Mouse (Mus musculus) limb, embryonic 11.5 days (tissue): ENCODE measurements around the gene Cphx3. TPM values are rescaled to one million over a fixed set of nuclear protein-coding genes. Genes with fewer than 3 reads are reported as not detected.
"Not testable (repeated sequence)": the region's sequence is repeated elsewhere in the genome, so short reads cannot be mapped to it uniquely, and the experiment has no call there.

Experiments
- ATAC-seq: fragments of 200-750 bp; cut with Nextera tagmentation; 2 replicates; pipeline ENCODE4 v1.8.0; 2017; ENCODE audit warnings: low read depth; ENCODE audit not compliant: insufficient number of reproducible peaks, low FRiP score, low TSS enrichment
- DNase-seq: peaks from one replicate; pipeline ENCODE4 v3.0.0-alpha.2; 2015; ENCODE audit warnings: low spot score
- H3K27ac ChIP-seq: fragments of 300-500 bp; sonication (generic); replicated peaks from 2 replicates; pipeline ENCODE4 v1.5.1; 2014; ENCODE audit warnings: low read depth, mild to moderate bottlenecking, low read length
- H3K27me3 ChIP-seq: fragments of 300-500 bp; sonication (generic); 2 replicates; pipeline ENCODE4 v1.6.1; 2014; ENCODE audit warnings: mild to moderate bottlenecking, low read length, mixed read lengths; ENCODE audit not compliant: control insufficient read depth, insufficient read depth
- H3K36me3 ChIP-seq: fragments of 300-500 bp; sonication (generic); 2 replicates; pipeline ENCODE4 v1.6.1; 2014; ENCODE audit warnings: mild to moderate bottlenecking, low read length, moderate library complexity, mixed read lengths; ENCODE audit not compliant: control insufficient read depth, insufficient read depth
- H3K4me1 ChIP-seq: fragments of 300-500 bp; sonication (generic); 2 replicates; pipeline ENCODE4 v1.6.1; 2014; ENCODE audit warnings: low read length, mixed read lengths; ENCODE audit not compliant: control insufficient read depth, insufficient read depth
- H3K4me2 ChIP-seq: fragments of 300-500 bp; sonication (generic); 2 replicates; pipeline ENCODE4 v1.6.1; 2014; ENCODE audit warnings: low read depth, mild to moderate bottlenecking, moderate library complexity; ENCODE audit not compliant: severe bottlenecking
- H3K4me3 ChIP-seq: fragments of 300-500 bp; sonication (generic); 2 replicates; pipeline ENCODE4 v1.5.1; 2014; ENCODE audit warnings: low read depth, low read length
- H3K9ac ChIP-seq: fragments of 300-500 bp; sonication (generic); 2 replicates; pipeline ENCODE4 v1.6.1; 2014; ENCODE audit warnings: mild to moderate bottlenecking, low read length
- H3K9me3 ChIP-seq: fragments of 300-500 bp; sonication (generic); 2 replicates; pipeline ENCODE4 v1.6.1; 2016; ENCODE audit warnings: low read length; ENCODE audit not compliant: control insufficient read depth
- WGBS: fragments of 180-500 bp; shearing (Covaris S2); extraction: QIAGEN DNeasy Blood & Tissue Kit; methylation state at CpG from one replicate; pipeline ENCODE4 v1.1.7; 2014; 5-methylcytosine and 5-hydroxymethylcytosine counted together
- polyA plus RNA-seq: library from polyadenylated mRNA; unstranded; fragments of >200 nt; fragmentation: Nextera tagmentation; extraction: Ambion mirVana; gene quantifications from 2 replicates; pipeline ENCODE4 v1.2.1, GENCODE M21; 2014

Cphx3 gene
- polyA plus RNA-seq, 1 experiment from 2014 or later: not detected

DNA sequence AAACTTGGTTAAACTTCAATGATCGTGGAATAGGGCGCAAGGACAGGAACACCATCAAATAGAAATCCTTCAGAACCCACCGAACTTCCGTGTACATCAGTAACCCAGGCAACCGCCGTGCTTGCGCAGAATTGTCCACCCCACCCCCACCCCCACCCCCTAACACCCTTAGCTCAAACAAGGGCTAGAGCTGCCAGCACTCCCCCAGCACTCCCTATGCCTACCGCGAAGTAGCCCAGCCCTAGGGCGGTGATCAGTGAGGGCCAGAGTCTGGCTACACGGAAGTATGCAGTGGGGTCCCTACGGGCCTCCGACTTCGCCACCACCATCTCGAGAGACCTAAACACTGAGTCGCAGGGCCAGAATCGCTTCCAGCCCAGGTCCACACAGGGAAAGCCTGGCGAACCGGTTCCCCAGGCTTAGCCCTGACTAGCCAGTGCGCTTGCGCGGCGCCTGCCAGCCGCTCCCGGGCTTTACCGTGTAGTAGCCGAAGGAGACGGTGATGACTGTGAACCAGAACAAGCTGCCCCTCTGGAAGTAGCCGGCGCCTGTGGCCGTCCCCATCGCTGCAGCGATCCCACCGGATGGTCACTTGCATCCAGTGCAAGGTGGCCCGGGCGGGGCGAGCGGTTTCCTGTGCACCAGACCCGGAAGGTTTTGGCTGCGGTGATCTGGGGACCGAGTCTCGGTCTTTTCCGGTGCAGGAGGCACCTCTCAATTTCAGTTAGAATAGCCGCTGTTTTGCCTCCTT is 15.3 kb upstream of the Cphx3 start:
- not testable (repeated sequence) for H3K9me3 ChIP-seq, H3K36me3 ChIP-seq, DNase-seq, H3K4me3 ChIP-seq, ATAC-seq, H3K9ac ChIP-seq, H3K27me3 ChIP-seq, H3K4me1 ChIP-seq, H3K27ac ChIP-seq, H3K4me2 ChIP-seq
- WGBS: no CpG with 5 or more reads among the region's 44 CpGs

DNA sequence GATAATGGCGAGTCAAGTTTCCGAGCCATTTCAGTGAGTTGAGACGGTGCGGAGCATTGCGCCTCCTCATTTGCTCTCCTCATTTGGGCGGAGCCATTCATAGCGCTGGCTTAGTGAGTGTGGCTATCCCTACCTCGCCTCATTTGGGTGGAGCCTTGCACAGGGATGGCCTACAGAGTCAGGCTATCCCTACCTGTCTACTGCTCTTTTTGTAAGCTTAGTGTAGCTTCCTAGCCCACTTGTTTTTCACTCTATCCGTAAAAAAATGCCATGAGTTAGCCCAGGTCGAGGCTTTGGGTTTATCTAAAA is 14.8 kb upstream of the Cphx3 start, which contains the start of gene Tmem254c:
Gene Tmem254c (minus strand): TSS at position 31 of the 309 bp plus-strand sequence.
- DNase-seq, ATAC-seq: not testable (repeated sequence)

DNA sequence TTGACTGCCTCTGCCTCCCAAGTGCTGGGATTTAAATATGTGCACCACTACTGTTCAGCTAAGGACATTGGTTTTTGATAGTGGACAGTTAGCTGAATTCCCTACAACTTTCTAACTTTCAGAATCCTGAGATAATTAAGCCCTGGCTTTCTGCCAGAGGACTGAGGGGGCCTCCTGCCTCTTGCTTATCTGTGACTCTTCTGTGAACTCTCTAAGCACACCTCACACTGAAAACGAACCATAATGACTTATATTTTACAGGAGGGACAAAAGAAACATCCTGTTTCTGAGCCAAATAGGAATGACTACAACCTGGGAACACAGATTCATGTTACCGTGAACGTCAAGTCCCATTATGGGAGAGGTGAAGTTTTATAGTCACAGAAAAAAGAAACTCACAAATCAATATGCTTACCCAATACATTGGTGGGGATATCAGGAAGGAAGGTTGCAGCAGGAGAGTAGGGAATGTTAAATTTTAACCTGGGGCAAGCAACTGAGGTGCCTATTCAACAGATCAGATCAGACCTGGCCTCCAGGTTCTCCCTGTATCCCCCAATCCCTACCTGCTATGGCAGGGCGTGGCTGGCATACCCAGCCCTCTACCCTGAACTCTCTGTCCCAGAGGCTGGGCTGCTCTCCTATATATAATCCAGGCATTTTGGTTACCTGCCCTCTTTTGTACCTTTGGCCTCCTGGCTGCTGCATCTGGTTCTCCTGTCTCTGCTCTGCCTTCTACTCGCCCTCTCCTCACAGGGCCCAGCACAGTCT is 5.3 kb upstream of the Cphx3 start:
- not testable (repeated sequence) for H3K9ac ChIP-seq, H3K27ac ChIP-seq, H3K9me3 ChIP-seq, H3K4me2 ChIP-seq, ATAC-seq, DNase-seq, H3K4me3 ChIP-seq, H3K27me3 ChIP-seq, H3K4me1 ChIP-seq, H3K36me3 ChIP-seq
- WGBS: no CpG with 5 or more reads among the region's 5 CpGs

More for the DNA sequence above, 14.8 kb upstream of the Cphx3 start, which contains the start of gene Tmem254c:
- not testable (repeated sequence) for H3K9ac ChIP-seq, H3K4me2 ChIP-seq, H3K27me3 ChIP-seq, H3K27ac ChIP-seq, H3K4me1 ChIP-seq, H3K4me3 ChIP-seq, H3K36me3 ChIP-seq, H3K9me3 ChIP-seq
- WGBS: no CpG with 5 or more reads among the region's 10 CpGs

DNA sequence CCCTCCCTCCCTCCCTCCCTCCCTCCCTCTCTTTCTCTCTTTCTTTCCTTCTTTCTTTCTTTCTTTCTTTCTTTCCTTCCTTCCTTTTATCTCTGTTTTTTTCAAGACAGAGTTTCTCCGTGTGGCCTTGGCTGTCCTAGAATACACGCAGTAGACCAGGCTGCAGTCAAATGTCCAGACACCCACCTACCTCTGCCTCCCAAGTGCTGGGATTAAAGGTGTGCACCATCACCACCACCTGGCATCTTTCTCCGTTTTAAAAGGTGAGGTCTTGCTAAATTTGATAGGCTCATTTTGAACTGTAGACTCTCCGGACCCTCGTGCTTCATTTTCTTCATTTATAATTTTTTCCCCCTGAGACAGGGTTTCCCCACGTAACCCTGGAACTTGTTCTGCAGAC is 881 bp upstream of the Cphx3 start, which contains the start of gene Cphx2:
Gene Cphx2 (plus strand): TSS at position 301 of the 400 bp plus-strand sequence.
- not testable (repeated sequence) for H3K4me1 ChIP-seq, H3K4me3 ChIP-seq, DNase-seq, H3K27ac ChIP-seq, H3K27me3 ChIP-seq, ATAC-seq, H3K9me3 ChIP-seq, H3K9ac ChIP-seq, H3K4me2 ChIP-seq, H3K36me3 ChIP-seq
- no CpG with 5 or more reads among the region's 6 CpGs for WGBS

DNA sequence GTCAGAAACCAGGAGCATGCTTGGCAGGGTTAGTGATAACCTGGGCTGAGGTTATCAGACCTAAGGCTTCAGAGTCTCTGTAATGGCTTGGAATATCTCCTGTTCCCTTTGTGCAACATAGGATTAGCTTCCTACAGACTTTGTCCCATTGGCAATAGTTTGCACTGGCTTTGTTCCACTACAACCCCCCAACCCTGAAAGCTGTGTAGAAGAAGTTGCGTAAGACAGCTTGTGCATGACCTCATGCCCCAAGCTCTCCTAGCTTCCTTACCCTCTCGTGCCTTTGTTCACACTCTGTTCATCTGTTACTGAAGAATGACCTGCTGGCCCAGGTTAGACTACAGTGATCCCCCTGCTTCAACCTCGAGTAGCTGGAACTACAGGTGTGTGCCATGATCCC is 15.5 kb downstream of the Cphx3 start:
- not testable (repeated sequence) for H3K27ac ChIP-seq, H3K4me3 ChIP-seq, H3K4me2 ChIP-seq, H3K27me3 ChIP-seq, H3K9ac ChIP-seq, H3K4me1 ChIP-seq, DNase-seq, ATAC-seq, H3K9me3 ChIP-seq, H3K36me3 ChIP-seq
- no CpG with 5 or more reads among the region's 3 CpGs for WGBS

DNA sequence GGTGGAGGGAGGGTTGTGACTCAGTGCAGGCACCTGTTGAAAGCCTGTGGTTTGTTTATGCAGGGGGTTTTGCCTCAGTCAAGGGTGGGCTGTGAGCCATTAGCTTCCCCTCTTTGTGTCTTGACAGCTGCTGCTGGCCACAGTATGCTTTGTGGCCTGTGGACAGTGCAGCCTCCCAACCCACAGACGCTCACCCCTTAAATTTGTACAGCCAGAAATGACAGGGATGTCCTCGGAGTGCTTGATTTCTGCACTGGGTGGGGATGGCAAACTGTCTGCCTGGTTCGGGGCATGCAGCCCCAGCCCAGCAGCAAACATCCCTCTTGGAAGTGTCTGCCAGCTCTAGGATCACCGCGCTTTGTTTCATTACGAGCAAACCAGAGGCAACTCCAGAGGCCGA is 36.1 kb downstream of the Cphx3 start, which contains the start of gene Duxbl2:
Gene Duxbl2 (plus strand): TSS at position 200 of the 400 bp plus-strand sequence.
- not testable (repeated sequence) for DNase-seq, ATAC-seq, H3K9ac ChIP-seq, H3K4me3 ChIP-seq, H3K27ac ChIP-seq, H3K4me1 ChIP-seq, H3K4me2 ChIP-seq, H3K9me3 ChIP-seq, H3K36me3 ChIP-seq, H3K27me3 ChIP-seq
- WGBS: no CpG with 5 or more reads among the region's 7 CpGs

DNA sequence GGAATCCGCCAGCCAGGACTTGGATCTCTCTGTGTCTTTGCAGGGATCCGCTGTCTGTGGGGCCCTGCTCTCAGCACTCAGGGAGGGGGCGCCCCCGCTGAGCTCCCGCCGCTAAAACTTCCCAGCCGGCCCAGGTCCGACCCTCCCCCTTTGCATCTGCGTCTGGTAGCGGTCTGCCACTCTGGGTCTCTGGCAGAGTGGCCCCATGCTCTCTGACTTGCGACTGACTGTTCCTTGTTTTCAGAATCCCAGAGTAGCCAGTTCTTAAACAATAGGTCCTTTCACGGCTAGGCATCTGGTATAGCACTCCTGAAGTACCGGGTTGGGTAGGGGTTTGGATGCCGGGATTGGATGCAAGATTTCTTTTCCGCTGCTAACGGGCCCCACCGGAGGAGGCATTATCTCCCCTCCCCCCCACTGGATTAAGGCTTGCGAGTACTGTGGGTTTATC is 36.5 kb downstream of the Cphx3 start:
- peak; percentile 84 for ATAC-seq
- H3K4me3 ChIP-seq, DNase-seq, H3K9me3 ChIP-seq, H3K27ac ChIP-seq, H3K4me1 ChIP-seq, H3K9ac ChIP-seq, H3K27me3 ChIP-seq, H3K36me3 ChIP-seq, H3K4me2 ChIP-seq: not testable (repeated sequence)
- WGBS: no CpG with 5 or more reads among the region's 18 CpGs

DNA sequence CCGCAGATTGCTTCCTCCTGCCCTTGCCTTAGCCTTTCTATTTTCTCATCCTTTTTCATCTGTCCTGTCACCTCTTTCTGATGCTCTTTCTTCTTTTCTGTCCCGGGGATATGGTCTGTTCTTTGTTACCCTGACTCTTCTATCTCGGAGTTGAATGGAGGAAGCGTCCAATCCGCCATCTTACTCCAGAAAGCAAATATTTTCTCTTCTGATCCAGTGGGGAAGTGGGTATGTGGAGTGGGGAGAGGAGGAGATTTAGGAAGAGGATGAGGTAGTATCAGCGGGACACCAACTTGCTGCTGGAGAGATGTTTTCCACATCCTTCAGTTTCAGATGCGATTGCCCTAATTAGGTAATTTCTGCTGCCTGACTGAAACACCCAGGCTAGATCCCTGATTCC is 37.0 kb downstream of the Cphx3 start:
- H3K9ac ChIP-seq, H3K4me2 ChIP-seq, H3K9me3 ChIP-seq, H3K27ac ChIP-seq, H3K36me3 ChIP-seq, ATAC-seq, H3K4me1 ChIP-seq, DNase-seq, H3K27me3 ChIP-seq, H3K4me3 ChIP-seq: not testable (repeated sequence)
- no CpG with 5 or more reads among the region's 7 CpGs for WGBS
